Mouse (Mus musculus): ENCODE results near the gene Adipor1. TPM values are rescaled to one million over a fixed set of nuclear protein-coding genes. Genes with fewer than 3 reads are reported as not detected.
"Not testable (repeated sequence)": the region's sequence is repeated elsewhere in the genome, so short reads cannot be mapped to it uniquely, and the experiment has no call there.

Gene Adipor1
- polyA plus RNA-seq, 1 experiment = 202 TPM

- peak overlapping the region; percentile 1; the same call in 1 of the 2 replicates for H3K4me3 ChIP-seq (ENCODE audit: insufficient read depth, low read length)
Observed at GRCm38 (mm10) chr1:134418414-134418975, 3.3 kb downstream of the Adipor1 start.

GRCm38 (mm10) chr1:134419176-134419575, 4.0 kb downstream of the Adipor1 start:
- peak overlapping the region; percentile 1 for H3K4me3 ChIP-seq (ENCODE audit: insufficient read depth, low read length)
- H3K27ac ChIP-seq (ENCODE audit: insufficient read depth, low read depth, low read length) = peak overlapping the region; percentile 94
- TF ChIP-seq POLR2A (IDR thresholded peaks at IDR 0.05; ENCODE audit: borderline replicate concordance, low read depth, low read length) (no peak), CTCF (IDR thresholded peaks at IDR 0.05; ENCODE audit: low read depth, low read length) (no peak)
- peaks cover 49% of the 10 kb centered on the region for H3K4me1 ChIP-seq (ENCODE audit: control insufficient read depth, insufficient read depth, low read length)

More at GRCm38 (mm10) chr1:134418414-134418975, 3.3 kb downstream of the Adipor1 start:
- TF ChIP-seq POLR2A (IDR thresholded peaks at IDR 0.05; ENCODE audit: borderline replicate concordance, low read depth, low read length) (no peak), CTCF (IDR thresholded peaks at IDR 0.05; ENCODE audit: low read depth, low read length) (no peak)
- Histone ChIP-seq H3K27ac (ENCODE audit: insufficient read depth, low read depth, low read length) (peak overlapping the region; percentile 94), H3K4me1 (ENCODE audit: control insufficient read depth, insufficient read depth, low read length) (peaks cover 54% of the 10 kb centered on the region)

- peak overlapping the region; percentile 94 for H3K27ac ChIP-seq (ENCODE audit: insufficient read depth, low read depth, low read length)
- peaks cover 44% of the 10 kb centered on the region for H3K4me1 ChIP-seq (ENCODE audit: control insufficient read depth, insufficient read depth, low read length)
Observed at GRCm38 (mm10) chr1:134419751-134420458, 4.7 kb downstream of the Adipor1 start.

GRCm38 (mm10) chr1:134423911-134424310, 8.7 kb downstream of the Adipor1 start:
- Histone ChIP-seq H3K4me1 (ENCODE audit: control insufficient read depth, insufficient read depth, low read length) (peaks cover 34% of the 10 kb centered on the region), H3K4me3 (ENCODE audit: insufficient read depth, low read length) (no peak overlapping the region), H3K27ac (ENCODE audit: insufficient read depth, low read depth, low read length) (no peak overlapping the region)
- TF ChIP-seq CTCF (IDR thresholded peaks at IDR 0.05; ENCODE audit: low read depth, low read length) (no peak), POLR2A (IDR thresholded peaks at IDR 0.05; ENCODE audit: borderline replicate concordance, low read depth, low read length) (no peak)

More at GRCm38 (mm10) chr1:134419751-134420458, 4.7 kb downstream of the Adipor1 start:
- peak overlapping the region; percentile 35 for H3K4me3 ChIP-seq (ENCODE audit: insufficient read depth, low read length)
- TF ChIP-seq CTCF (IDR thresholded peaks at IDR 0.05; ENCODE audit: low read depth, low read length) (no peak), POLR2A (IDR thresholded peaks at IDR 0.05; ENCODE audit: borderline replicate concordance, low read depth, low read length) (no peak)

- H3K4me3 ChIP-seq (ENCODE audit: insufficient read depth, low read length) = no peak overlapping the region
- H3K4me1 ChIP-seq (ENCODE audit: control insufficient read depth, insufficient read depth, low read length) = peaks cover 13% of the 10 kb centered on the region
- TF ChIP-seq CTCF (IDR thresholded peaks at IDR 0.05; ENCODE audit: low read depth, low read length) = no peak
- H3K27ac ChIP-seq (ENCODE audit: insufficient read depth, low read depth, low read length) = no peak overlapping the region
Observed at GRCm38 (mm10) chr1:134426289-134426688, 11.1 kb downstream of the Adipor1 start.

- Histone ChIP-seq H3K27ac (ENCODE audit: insufficient read depth, low read depth, low read length) (no peak overlapping the region), H3K4me1 (ENCODE audit: control insufficient read depth, insufficient read depth, low read length) (no peaks in the 10 kb centered on the region), H3K4me3 (ENCODE audit: insufficient read depth, low read length) (no peak overlapping the region)
- TF ChIP-seq CTCF (IDR thresholded peaks at IDR 0.05; ENCODE audit: low read depth, low read length) (no peak), POLR2A (IDR thresholded peaks at IDR 0.05; ENCODE audit: borderline replicate concordance, low read depth, low read length) (no peak)
Observed at GRCm38 (mm10) chr1:134433002-134433401, 17.8 kb downstream of the Adipor1 start.

- no peaks in the 10 kb centered on the region for H3K4me1 ChIP-seq (ENCODE audit: control insufficient read depth, insufficient read depth, low read length)
- TF ChIP-seq POLR2A (IDR thresholded peaks at IDR 0.05; ENCODE audit: borderline replicate concordance, low read depth, low read length) (no peak), CTCF (IDR thresholded peaks at IDR 0.05; ENCODE audit: low read depth, low read length) (no peak)
- H3K27ac ChIP-seq (ENCODE audit: insufficient read depth, low read depth, low read length) = no peak overlapping the region
- no peak overlapping the region for H3K4me3 ChIP-seq (ENCODE audit: insufficient read depth, low read length)
Observed at GRCm38 (mm10) chr1:134433473-134433872, 18.3 kb downstream of the Adipor1 start.

GRCm38 (mm10) chr1:134435414-134435813, 20.2 kb downstream of the Adipor1 start:
- Histone ChIP-seq H3K4me1 (ENCODE audit: control insufficient read depth, insufficient read depth, low read length) (no peaks in the 10 kb centered on the region), H3K4me3 (ENCODE audit: insufficient read depth, low read length) (no peak overlapping the region), H3K27ac (ENCODE audit: insufficient read depth, low read depth, low read length) (no peak overlapping the region)
- TF ChIP-seq CTCF (IDR thresholded peaks at IDR 0.05; ENCODE audit: low read depth, low read length) (0 out of 2 replicates have a peak, but pooled peaks have one; percentile 23), POLR2A (IDR thresholded peaks at IDR 0.05; ENCODE audit: borderline replicate concordance, low read depth, low read length) (no peak)

- no peak overlapping the region for H3K4me3 ChIP-seq (ENCODE audit: insufficient read depth, low read length)
- H3K4me1 ChIP-seq (ENCODE audit: control insufficient read depth, insufficient read depth, low read length) = no peaks in the 10 kb centered on the region
- TF ChIP-seq CTCF (IDR thresholded peaks at IDR 0.05; ENCODE audit: low read depth, low read length) = no peak
- TF ChIP-seq POLR2A (IDR thresholded peaks at IDR 0.05; ENCODE audit: borderline replicate concordance, low read depth, low read length) = no peak
Observed at GRCm38 (mm10) chr1:134440437-134440836, 25.3 kb downstream of the Adipor1 start.

GRCm38 (mm10) chr1:134441737-134442136, 26.6 kb downstream of the Adipor1 start:
- not testable (repeated sequence) for H3K4me3 ChIP-seq (ENCODE audit: insufficient read depth, low read length); H3K4me1 ChIP-seq (ENCODE audit: control insufficient read depth, insufficient read depth, low read length); H3K27ac ChIP-seq (ENCODE audit: insufficient read depth, low read depth, low read length)

More at GRCm38 (mm10) chr1:134440437-134440836, 25.3 kb downstream of the Adipor1 start:
- no peak overlapping the region for H3K27ac ChIP-seq (ENCODE audit: insufficient read depth, low read depth, low read length)
